Mouse (Mus musculus) neural tube, embryonic 15.5 days (tissue): ENCODE data around the gene Mtr. TPM values are rescaled to one million over a fixed set of nuclear protein-coding genes. Genes with fewer than 3 reads are reported as not detected.

Experiments
- ATAC-seq: fragments of 200-750 bp; cut with Nextera tagmentation; 2 replicates; pipeline ENCODE4 v1.8.0; 2017; ENCODE audit warnings: mild to moderate bottlenecking, moderate TSS enrichment, moderate library complexity; ENCODE audit not compliant: low FRiP score
- H3K27ac ChIP-seq: fragments of 300-500 bp; sonication (generic); replicated peaks from 2 replicates; pipeline ENCODE4 v1.5.1; 2015; ENCODE audit warnings: mild to moderate bottlenecking, inconsistent platforms
- H3K27me3 ChIP-seq: fragments of 300-500 bp; sonication (generic); replicated peaks from 2 replicates; pipeline ENCODE4 v1.6.1; 2015; ENCODE audit warnings: inconsistent platforms
- H3K36me3 ChIP-seq: fragments of 300-500 bp; sonication (generic); 2 replicates; pipeline ENCODE4 v1.6.1; 2015; ENCODE audit warnings: inconsistent platforms
- H3K4me1 ChIP-seq: fragments of 300-500 bp; sonication (generic); 2 replicates; pipeline ENCODE4 v1.6.1; 2015; ENCODE audit warnings: inconsistent platforms
- H3K4me2 ChIP-seq: fragments of 300-500 bp; sonication (generic); 2 replicates; pipeline ENCODE4 v1.6.1; 2015; ENCODE audit warnings: inconsistent platforms, mild to moderate bottlenecking, moderate library complexity
- H3K4me3 ChIP-seq: fragments of 300-500 bp; sonication (generic); replicated peaks from 2 replicates; pipeline ENCODE4 v1.5.1; 2015; ENCODE audit warnings: mild to moderate bottlenecking, inconsistent platforms
- H3K9ac ChIP-seq: fragments of 300-500 bp; sonication (generic); replicated peaks from 2 replicates; pipeline ENCODE4 v1.6.1; 2015; ENCODE audit warnings: mild to moderate bottlenecking, inconsistent platforms
- H3K9me3 ChIP-seq: fragments of 300-500 bp; sonication (generic); replicated peaks from 2 replicates; pipeline ENCODE4 v1.6.1; 2016; ENCODE audit warnings: inconsistent platforms
- WGBS: fragments of 180-500 bp; shearing (Covaris S2); methylation state at CpG from one replicate; pipeline ENCODE4 v1.1.7; 2015; ENCODE audit warnings: mixed read lengths; 5-methylcytosine and 5-hydroxymethylcytosine counted together
- polyA plus RNA-seq: library from polyadenylated mRNA; unstranded; fragments of >200 nt; fragmentation: Nextera tagmentation; extraction: Ambion mirVana; gene quantifications from 2 replicates; pipeline ENCODE4 v1.2.1, GENCODE M21; 2015

Gene Mtr
- polyA plus RNA-seq, 1 experiment from 2014 or later, result 3.9 TPM

DNA sequence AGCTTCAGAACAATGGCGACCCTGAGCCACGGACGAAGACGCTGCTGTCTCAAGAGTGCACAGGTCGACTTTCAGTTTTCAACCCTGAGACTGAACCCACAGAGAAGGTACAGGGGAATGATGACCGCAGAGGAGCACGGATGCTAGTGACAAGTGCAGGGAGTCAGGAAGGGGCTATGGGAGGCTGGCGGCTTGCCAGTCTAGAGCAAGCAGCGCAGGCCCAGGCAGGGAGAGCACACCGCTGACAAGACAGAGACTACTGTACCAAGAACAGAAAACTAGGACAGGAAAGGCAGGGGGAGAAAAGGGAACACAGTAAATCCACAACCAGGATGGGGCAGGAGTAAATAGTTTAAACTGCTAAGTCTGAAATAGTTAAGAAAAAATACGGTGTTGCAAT, 69.1 kb downstream of the Mtr start:
- Histone ChIP-seq H3K9ac (no peak overlapping the region), H3K27ac (no peak overlapping the region), H3K9me3 (no peaks in the 10 kb centered on the region), H3K4me1 (no peaks in the 10 kb centered on the region), H3K27me3 (no peaks in the 10 kb centered on the region), H3K36me3 (peaks cover 22% of the 10 kb centered on the region; the same call in 1 of the 2 replicates), H3K4me3 (no peak overlapping the region), H3K4me2 (no peak overlapping the region)
- ATAC-seq, result no peak
- WGBS, result 93% methylated on average over 11 of the region's 11 CpGs

DNA sequence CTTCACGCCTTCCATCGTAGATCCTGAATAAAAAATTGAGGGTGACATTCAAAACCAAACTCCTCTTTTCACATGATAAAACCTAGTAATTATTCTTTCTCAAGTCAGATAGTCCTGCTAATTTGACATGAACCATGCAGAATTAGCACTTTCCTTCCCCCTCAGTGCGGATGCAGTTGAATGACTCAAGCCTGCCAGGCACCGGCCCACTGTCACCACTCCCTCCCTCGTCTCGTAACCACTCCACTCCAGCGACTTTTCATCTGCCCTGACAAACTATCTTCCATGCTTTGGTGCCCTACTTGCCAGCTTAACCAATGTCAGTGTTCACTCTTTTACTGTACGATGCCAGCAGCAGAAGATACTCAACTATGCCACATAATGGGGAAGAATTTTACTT, 78.4 kb downstream of the Mtr start:
- peaks cover 2% of the 10 kb centered on the region; the same call in 1 of the 2 replicates for H3K36me3 ChIP-seq
- no peak overlapping the region for H3K27ac ChIP-seq
- H3K27me3 ChIP-seq, result no peaks in the 10 kb centered on the region
- ATAC-seq, result no peak
- no peak overlapping the region for H3K4me3 ChIP-seq
- H3K4me2 ChIP-seq, result no peak overlapping the region
- 68% methylated on average over 8 of the region's 8 CpGs for WGBS
- no peaks in the 10 kb centered on the region for H3K4me1 ChIP-seq
- H3K9me3 ChIP-seq, result no peaks in the 10 kb centered on the region
- H3K9ac ChIP-seq, result no peak overlapping the region

DNA sequence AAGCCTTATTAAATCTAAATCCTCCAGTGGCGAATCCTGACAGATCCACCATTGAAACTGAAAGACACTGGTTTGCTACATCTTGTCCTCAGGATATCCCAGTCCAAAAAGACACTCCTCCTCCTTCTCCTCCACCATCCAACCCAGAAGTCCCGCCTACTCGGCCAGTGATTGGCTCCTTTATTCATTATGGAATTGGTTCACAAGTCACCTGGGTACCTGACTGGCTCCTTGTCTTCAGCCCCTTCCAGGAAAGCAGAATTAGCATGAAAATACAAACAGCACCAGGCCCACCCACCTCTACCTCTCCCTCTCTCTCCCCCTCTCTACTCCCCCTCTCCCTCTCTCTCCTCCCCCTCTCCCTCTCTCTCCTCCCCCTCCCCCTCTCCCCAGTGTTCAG, 81.2 kb downstream of the Mtr start:
- WGBS, result 26% methylated on average over 3 of the region's 3 CpGs
- no peak overlapping the region for H3K27ac ChIP-seq
- ATAC-seq, result no peak

DNA sequence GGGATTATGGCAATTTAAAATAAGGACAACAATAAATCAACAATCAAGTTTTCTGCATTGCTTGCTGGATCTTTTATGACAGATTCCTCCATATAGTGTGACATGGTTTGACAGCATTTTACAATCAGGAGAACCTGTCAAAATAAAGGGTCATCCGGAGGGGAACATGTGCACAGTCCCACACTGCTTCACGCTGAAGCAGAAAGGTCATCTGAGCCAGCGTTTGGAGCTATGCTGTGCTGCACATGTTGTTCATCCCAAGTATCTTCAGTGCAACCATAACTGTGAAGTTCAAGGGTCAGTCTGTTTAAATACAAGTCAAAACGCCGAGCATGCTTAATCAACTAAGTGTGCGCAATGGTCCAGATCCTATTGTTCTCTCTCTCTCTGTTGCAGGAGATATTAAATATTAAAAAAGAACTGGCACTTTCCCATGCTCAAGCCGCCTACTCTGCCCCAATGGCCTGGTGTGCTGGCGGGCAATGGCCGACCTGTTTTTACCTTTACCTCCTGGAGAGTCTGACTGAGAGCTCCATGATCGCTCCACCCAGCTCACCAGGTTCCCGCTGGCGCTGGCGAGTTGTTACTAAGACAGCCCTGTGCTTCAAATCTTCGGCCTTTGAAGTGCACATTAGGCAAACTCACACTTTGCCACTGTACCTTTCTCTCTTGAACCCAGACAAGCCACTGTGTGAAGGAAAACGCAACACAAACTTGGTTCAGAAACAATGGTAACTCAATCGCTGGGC, 81.8 kb downstream of the Mtr start:
- Histone ChIP-seq H3K4me3 (no peak overlapping the region), H3K27me3 (no peaks in the 10 kb centered on the region), H3K9ac (no peak overlapping the region), H3K4me2 (no peak overlapping the region), H3K4me1 (no peaks in the 10 kb centered on the region), H3K27ac (no peak overlapping the region), H3K36me3 (peaks cover 2% of the 10 kb centered on the region; the same call in 1 of the 2 replicates), H3K9me3 (no peaks in the 10 kb centered on the region)
- no peak for ATAC-seq
- WGBS, result 40% methylated on average over 16 of the region's 16 CpGs

More for the DNA sequence above, 81.2 kb downstream of the Mtr start:
- Histone ChIP-seq H3K36me3 (peaks cover 2% of the 10 kb centered on the region; the same call in 1 of the 2 replicates), H3K9me3 (no peaks in the 10 kb centered on the region), H3K27me3 (no peaks in the 10 kb centered on the region), H3K4me3 (no peak overlapping the region), H3K4me1 (no peaks in the 10 kb centered on the region), H3K4me2 (no peak overlapping the region), H3K9ac (no peak overlapping the region)

DNA sequence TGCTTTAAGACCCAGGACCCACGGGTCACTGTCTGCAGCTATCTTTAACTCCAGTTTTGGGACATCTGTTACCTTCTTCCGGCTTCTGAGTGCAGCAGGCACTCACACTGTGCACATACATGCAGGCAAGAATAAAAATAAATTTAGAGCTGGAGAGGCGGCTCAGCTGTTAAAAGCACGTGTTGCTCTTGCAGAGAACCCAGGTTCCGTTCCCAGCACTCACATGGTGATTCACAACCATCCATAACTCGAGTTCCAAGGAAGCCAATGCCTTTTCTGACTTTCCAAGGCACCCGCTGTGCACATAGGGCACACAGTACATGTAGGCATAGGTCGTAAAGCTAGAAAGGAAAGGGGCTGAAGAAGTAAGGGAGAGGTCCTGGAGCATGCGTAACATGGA, 90.6 kb downstream of the Mtr start:
- Histone ChIP-seq H3K27ac (no peak overlapping the region), H3K4me2 (no peak overlapping the region), H3K9me3 (no peaks in the 10 kb centered on the region), H3K4me3 (no peak overlapping the region), H3K27me3 (no peaks in the 10 kb centered on the region), H3K36me3 (no peaks in the 10 kb centered on the region), H3K4me1 (peaks cover 9% of the 10 kb centered on the region), H3K9ac (no peak overlapping the region)
- WGBS, result 83% methylated on average over 9 of the region's 9 CpGs
- ATAC-seq, result no peak

DNA sequence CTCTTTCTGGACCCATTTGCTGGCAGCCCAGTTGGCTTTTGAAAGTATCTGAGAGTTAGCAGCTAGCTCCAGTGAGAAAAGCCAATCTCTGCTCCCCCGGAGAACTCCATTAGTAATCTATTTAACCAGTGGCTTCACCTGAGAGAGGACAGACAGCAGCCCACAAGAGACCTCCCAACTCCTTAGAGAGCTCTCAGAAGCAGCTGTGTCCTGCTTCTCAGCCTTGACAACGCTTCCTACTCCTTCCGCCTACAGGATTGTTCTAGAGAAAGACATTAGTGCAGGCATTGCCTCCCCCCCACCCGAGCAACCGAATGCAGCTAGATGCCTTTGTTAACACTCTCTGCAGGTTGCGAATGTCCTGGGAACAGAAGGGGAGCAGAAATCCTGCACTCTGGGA, 91.5 kb downstream of the Mtr start:
- Histone ChIP-seq H3K9me3 (no peaks in the 10 kb centered on the region), H3K4me1 (peaks cover 9% of the 10 kb centered on the region), H3K9ac (0 out of 2 replicates have a peak overlapping the region, but pooled peaks have one; percentile 10), H3K36me3 (no peaks in the 10 kb centered on the region), H3K27me3 (no peaks in the 10 kb centered on the region), H3K4me2 (no peak overlapping the region; the same call in 1 of the 2 replicates), H3K27ac (peak overlapping the region; percentile 23; the same call in 1 of the 2 replicates), H3K4me3 (no peak overlapping the region)
- no peak for ATAC-seq
- WGBS, result 27% methylated on average over 6 of the region's 6 CpGs

DNA sequence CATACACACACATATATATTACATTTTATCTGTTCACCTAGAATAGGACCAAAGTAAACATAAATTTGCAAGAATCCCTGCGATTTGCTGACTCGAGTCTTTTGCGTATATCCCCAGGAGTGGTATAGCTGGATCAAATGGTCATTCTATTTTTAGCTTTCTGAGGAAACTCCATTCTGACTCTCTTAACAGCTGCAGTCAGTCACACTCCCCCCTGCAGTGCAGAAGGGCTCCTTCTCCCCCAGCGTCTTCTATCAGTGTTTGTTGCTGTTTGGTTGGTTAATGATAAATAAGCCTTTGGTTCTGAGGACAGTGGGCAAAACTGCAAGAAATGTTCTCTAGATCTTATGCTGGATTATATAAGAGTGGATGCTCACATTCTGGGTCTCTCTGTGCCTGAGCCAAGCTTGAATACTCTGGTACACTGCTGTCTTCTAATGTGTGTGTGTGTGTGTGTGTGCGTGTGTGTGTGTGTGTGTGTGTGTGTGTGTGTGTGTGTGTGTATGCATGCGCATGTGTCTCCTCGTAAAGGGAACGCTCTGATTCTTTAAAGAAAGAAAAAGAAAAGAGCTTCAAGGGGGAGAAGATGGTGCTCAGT, 92.4 kb downstream of the Mtr start:
- no peak overlapping the region for H3K4me2 ChIP-seq
- no peaks in the 10 kb centered on the region for H3K9me3 ChIP-seq
- no peak overlapping the region for H3K4me3 ChIP-seq
- no peaks in the 10 kb centered on the region for H3K36me3 ChIP-seq
- no peak; the same call in 1 of the 2 replicates for ATAC-seq
- WGBS, result 53% methylated on average over 8 of the region's 8 CpGs
- no peak overlapping the region for H3K27ac ChIP-seq
- peaks cover 9% of the 10 kb centered on the region for H3K4me1 ChIP-seq
- H3K9ac ChIP-seq, result no peak overlapping the region
- H3K27me3 ChIP-seq, result no peaks in the 10 kb centered on the region

DNA sequence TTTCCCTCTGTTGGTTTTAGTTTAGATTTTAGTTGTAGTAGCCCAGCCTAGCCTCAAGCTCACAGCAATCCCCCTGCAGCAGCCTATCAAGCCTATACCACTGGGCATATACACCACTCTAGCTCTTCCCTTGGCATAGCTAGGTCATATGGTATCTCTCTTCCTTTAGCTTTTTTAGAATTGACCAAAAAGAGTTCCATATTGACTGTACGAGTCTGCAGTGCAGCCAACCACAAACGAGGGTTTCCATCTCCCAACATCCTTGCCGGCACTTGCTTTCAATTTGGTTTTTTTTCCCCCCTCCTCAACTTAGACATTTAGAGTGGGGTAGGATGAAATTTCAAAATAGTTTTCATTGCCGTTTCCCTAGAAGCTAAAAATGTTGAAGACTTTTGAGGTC, 95.5 kb downstream of the Mtr start:
- 93% methylated on average over 4 of the region's 4 CpGs for WGBS
- Histone ChIP-seq H3K9ac (no peak overlapping the region), H3K27ac (no peak overlapping the region), H3K36me3 (no peaks in the 10 kb centered on the region), H3K4me1 (peaks cover 23% of the 10 kb centered on the region), H3K27me3 (no peaks in the 10 kb centered on the region), H3K4me3 (no peak overlapping the region), H3K9me3 (no peaks in the 10 kb centered on the region), H3K4me2 (no peak overlapping the region)
- no peak for ATAC-seq

DNA sequence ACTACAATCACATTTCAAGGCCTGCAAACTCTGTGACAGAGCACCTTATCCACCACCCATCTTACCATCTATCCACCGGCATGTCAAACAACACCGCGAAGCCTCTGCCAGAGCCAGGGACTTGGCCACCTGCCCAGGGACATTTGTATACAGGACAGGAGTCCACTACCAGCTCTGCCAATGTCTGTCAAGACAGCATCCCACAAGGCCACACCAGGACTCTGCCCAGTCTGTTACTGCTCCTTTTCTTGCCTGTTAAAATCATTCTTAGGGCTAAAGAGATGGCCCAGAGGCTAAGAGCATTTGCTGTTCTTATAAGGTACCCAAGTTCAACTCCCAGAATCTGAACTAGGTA, 97.8 kb downstream of the Mtr start:
- no peak overlapping the region for H3K4me2 ChIP-seq
- no peaks in the 10 kb centered on the region for H3K27me3 ChIP-seq
- ATAC-seq, result no peak
- WGBS, result 58% methylated on average over 3 of the region's 3 CpGs
- peaks cover 14% of the 10 kb centered on the region; the same call in 1 of the 2 replicates for H3K4me1 ChIP-seq
- H3K4me3 ChIP-seq, result no peak overlapping the region
- no peaks in the 10 kb centered on the region for H3K36me3 ChIP-seq
- H3K9me3 ChIP-seq, result no peaks in the 10 kb centered on the region
- no peak overlapping the region for H3K9ac ChIP-seq
- no peak overlapping the region for H3K27ac ChIP-seq

DNA sequence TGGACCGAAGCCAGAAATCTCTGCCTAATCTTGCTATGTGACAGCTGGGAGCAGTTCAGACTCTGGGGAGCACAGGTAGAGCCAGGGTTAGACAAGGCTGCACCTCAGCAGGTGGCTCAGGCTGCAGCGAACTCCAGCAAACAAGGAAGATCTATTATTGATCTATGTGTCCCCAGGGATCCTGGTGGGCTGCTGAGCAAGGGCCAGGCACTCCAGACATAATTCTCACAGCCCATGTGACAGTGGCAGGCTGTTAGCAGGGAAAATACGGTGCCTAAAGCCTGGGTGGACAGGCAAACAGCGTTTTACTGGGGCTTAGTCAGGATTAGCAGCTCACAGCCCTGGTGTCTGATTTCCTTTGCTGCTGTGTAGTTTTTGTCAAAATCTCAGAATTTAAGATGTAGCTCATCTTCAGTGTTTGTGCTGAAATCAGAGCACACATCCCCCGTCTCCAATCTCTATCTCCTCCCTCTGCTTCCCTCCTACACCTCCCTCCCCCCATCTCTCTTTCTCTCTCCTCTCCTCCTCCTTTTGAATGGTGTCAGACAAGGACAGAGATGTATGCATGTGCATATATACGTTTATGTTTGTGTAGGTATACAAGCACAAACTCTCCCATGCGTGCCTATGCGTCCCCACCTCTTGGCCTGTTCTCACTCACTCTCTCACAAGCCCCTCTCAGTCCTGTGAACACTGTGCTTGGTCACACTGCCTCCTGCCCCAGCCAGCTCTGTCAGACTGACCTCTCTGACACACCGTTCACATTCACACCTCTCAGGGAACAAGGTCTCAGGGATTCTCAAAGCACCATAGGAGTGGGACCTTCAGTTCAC, 98.4 kb downstream of the Mtr start:
- Histone ChIP-seq H3K9ac (no peak overlapping the region), H3K27me3 (no peaks in the 10 kb centered on the region), H3K9me3 (no peaks in the 10 kb centered on the region), H3K4me1 (peaks cover 14% of the 10 kb centered on the region; the same call in 1 of the 2 replicates), H3K4me3 (no peak overlapping the region), H3K27ac (no peak overlapping the region), H3K4me2 (no peak overlapping the region), H3K36me3 (no peaks in the 10 kb centered on the region)
- ATAC-seq, result peak; percentile 67; the same call in 1 of the 2 replicates
- WGBS, result 51% methylated on average over 9 of the region's 9 CpGs

DNA sequence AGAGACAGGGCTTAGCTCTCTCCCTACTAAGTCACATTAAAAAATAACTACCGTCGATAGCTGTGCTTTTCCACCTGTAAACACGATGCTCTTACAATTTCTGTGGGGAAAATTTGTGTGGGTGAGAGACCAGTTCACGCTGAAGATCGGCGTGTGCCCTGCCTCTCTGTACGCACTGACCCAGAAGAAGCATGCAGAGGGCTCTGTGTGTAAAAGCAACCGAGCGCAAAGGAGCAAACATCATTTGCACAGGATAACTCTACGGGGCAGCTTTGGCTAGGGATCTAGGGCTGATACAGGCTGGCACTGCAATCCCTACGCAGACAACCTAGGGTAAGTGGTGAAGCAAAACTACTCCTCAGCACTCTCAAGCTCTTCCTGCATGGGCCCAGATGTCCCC, 104.0 kb downstream of the Mtr start:
- 82% methylated on average over 11 of the region's 11 CpGs for WGBS
- Histone ChIP-seq H3K9ac (no peak overlapping the region), H3K27ac (no peak overlapping the region), H3K9me3 (no peaks in the 10 kb centered on the region), H3K4me3 (no peak overlapping the region), H3K4me1 (0 out of 2 replicates have a peak, but pooled peaks cover under 1% of the 10 kb centered on the region), H3K36me3 (no peaks in the 10 kb centered on the region), H3K27me3 (no peaks in the 10 kb centered on the region), H3K4me2 (no peak overlapping the region)
- no peak for ATAC-seq
